Mouse (Mus musculus) cerebellum, adult 2 months (tissue): ENCODE measurements around the gene Slk.

ENCODE experiments used
- CTCF ChIP-seq: fragments of 200-500 bp; IDR thresholded peaks from 2 replicates; pipeline ENCODE4 v1.5.1; 2011; ENCODE audit warnings: low read depth, mild to moderate bottlenecking, control low read depth, low read length, moderate library complexity, borderline replicate concordance; ENCODE audit not compliant: insufficient read depth
- POLR2A ChIP-seq: fragments of 200-500 bp; IDR thresholded peaks from 2 replicates; pipeline ENCODE4 v1.6.1; 2011; ENCODE audit warnings: low read length, control low read depth, borderline replicate concordance; ENCODE audit not compliant: insufficient read depth

- TF ChIP-seq POLR2A (no peak), CTCF (no peak)
Measured at GRCm38 (mm10) chr19:47653173-47653572, 73.7 kb downstream of the Slk start.
